Mouse (Mus musculus) neural tube, embryonic 14.5 days (tissue): ENCODE results near the gene Pde2a. TPM values are rescaled to one million over a fixed set of nuclear protein-coding genes. Genes with fewer than 3 reads are reported as not detected.

Experiments
- ATAC-seq: fragments of 200-750 bp; cut with Nextera tagmentation; 2 replicates; pipeline ENCODE4 v1.8.0; 2017; ENCODE audit warnings: low read depth, mild to moderate bottlenecking, moderate TSS enrichment, moderate library complexity
- H3K27ac ChIP-seq: fragments of 300-500 bp; sonication (generic); 2 replicates; pipeline ENCODE4 v1.5.1; 2014; ENCODE audit warnings: low read depth, mild to moderate bottlenecking, control low read depth, low read length, moderate library complexity, mixed read lengths
- H3K27me3 ChIP-seq: fragments of 300-500 bp; sonication (generic); 2 replicates; pipeline ENCODE4 v1.6.1; 2014; ENCODE audit warnings: low read length; ENCODE audit not compliant: control insufficient read depth, insufficient read depth
- H3K36me3 ChIP-seq: fragments of 300-500 bp; sonication (generic); 2 replicates; pipeline ENCODE4 v1.6.1; 2014; ENCODE audit warnings: low read length, mixed read lengths; ENCODE audit not compliant: control insufficient read depth, insufficient read depth
- H3K4me1 ChIP-seq: fragments of 300-500 bp; sonication (generic); 2 replicates; pipeline ENCODE4 v1.6.1; 2014; ENCODE audit warnings: low read length; ENCODE audit not compliant: control insufficient read depth, insufficient read depth
- H3K4me2 ChIP-seq: fragments of 300-500 bp; sonication (generic); 2 replicates; pipeline ENCODE4 v1.6.1; 2014; ENCODE audit warnings: mild to moderate bottlenecking, low read depth, low read length, control low read depth
- H3K4me3 ChIP-seq: fragments of 300-500 bp; sonication (generic); 2 replicates; pipeline ENCODE4 v1.5.1; 2014; ENCODE audit warnings: low read depth, low read length, control low read depth, mixed read lengths
- H3K9ac ChIP-seq: fragments of 300-500 bp; sonication (generic); replicated peaks from 2 replicates; pipeline ENCODE4 v1.6.1; 2014; ENCODE audit warnings: low read depth, mild to moderate bottlenecking, control low read depth, low read length, mixed read lengths
- H3K9me3 ChIP-seq: fragments of 300-500 bp; sonication (generic); 2 replicates; pipeline ENCODE4 v1.6.1; 2016; ENCODE audit warnings: low read length; ENCODE audit not compliant: control insufficient read depth
- WGBS: fragments of 180-500 bp; shearing (Covaris S2); extraction: QIAGEN DNeasy Blood & Tissue Kit; methylation state at CpG from one replicate; pipeline ENCODE4 v1.1.7; 2014; 5-methylcytosine and 5-hydroxymethylcytosine counted together
- polyA plus RNA-seq: library from polyadenylated mRNA; unstranded; fragments of >200 nt; fragmentation: Nextera tagmentation; extraction: Ambion mirVana; gene quantifications from 2 replicates; pipeline ENCODE4 v1.2.1, GENCODE M21; 2014

The Pde2a gene
- polyA plus RNA-seq, 1 experiment from 2014 or later = 13.5 TPM

- WGBS = 64% methylated on average over 6 of the region's 6 CpGs
- no peak for ATAC-seq
Measured at GRCm38 (mm10) chr7:101455141-101455540, 33.6 kb downstream of the Pde2a start.

GRCm38 (mm10) chr7:101456318-101456717 is 34.8 kb downstream of the Pde2a start:
- no peak overlapping the region for H3K4me3 ChIP-seq
- ATAC-seq = no peak
- WGBS = 79% methylated on average over 4 of the region's 4 CpGs
- no peak overlapping the region for H3K4me2 ChIP-seq
- H3K36me3 ChIP-seq = no peaks in the 10 kb centered on the region
- H3K27me3 ChIP-seq = no peaks in the 10 kb centered on the region
- H3K27ac ChIP-seq = no peak overlapping the region
- no peak overlapping the region for H3K9ac ChIP-seq
- H3K4me1 ChIP-seq = 0 out of 2 replicates have a peak, but pooled peaks cover 7% of the 10 kb centered on the region
- H3K9me3 ChIP-seq = no peaks in the 10 kb centered on the region

More at GRCm38 (mm10) chr7:101455141-101455540, 33.6 kb downstream of the Pde2a start:
- Histone ChIP-seq H3K36me3 (no peaks in the 10 kb centered on the region), H3K27me3 (no peaks in the 10 kb centered on the region), H3K4me3 (no peak overlapping the region), H3K9ac (no peak overlapping the region), H3K27ac (no peak overlapping the region), H3K4me2 (no peak overlapping the region), H3K4me1 (0 out of 2 replicates have a peak, but pooled peaks cover 3% of the 10 kb centered on the region), H3K9me3 (no peaks in the 10 kb centered on the region)

GRCm38 (mm10) chr7:101456789-101457188 is 35.3 kb downstream of the Pde2a start:
- H3K9ac ChIP-seq = no peak overlapping the region
- H3K36me3 ChIP-seq = no peaks in the 10 kb centered on the region
- no peak overlapping the region for H3K4me2 ChIP-seq
- H3K4me3 ChIP-seq = no peak overlapping the region
- no peaks in the 10 kb centered on the region for H3K9me3 ChIP-seq
- 31% methylated on average over 5 of the region's 5 CpGs for WGBS
- no peak overlapping the region for H3K27ac ChIP-seq
- ATAC-seq = no peak
- 0 out of 2 replicates have a peak, but pooled peaks cover 7% of the 10 kb centered on the region for H3K4me1 ChIP-seq
- no peaks in the 10 kb centered on the region for H3K27me3 ChIP-seq

- no peak for ATAC-seq
- no peaks in the 10 kb centered on the region for H3K27me3 ChIP-seq
- H3K36me3 ChIP-seq = no peaks in the 10 kb centered on the region
- H3K4me1 ChIP-seq = 0 out of 2 replicates have a peak, but pooled peaks cover 7% of the 10 kb centered on the region
- no peak overlapping the region for H3K4me3 ChIP-seq
- 80% methylated on average over 5 of the region's 5 CpGs for WGBS
- H3K9me3 ChIP-seq = no peaks in the 10 kb centered on the region
- H3K9ac ChIP-seq = no peak overlapping the region
- H3K4me2 ChIP-seq = no peak overlapping the region
- H3K27ac ChIP-seq = no peak overlapping the region
Measured at GRCm38 (mm10) chr7:101457283-101457682, 35.8 kb downstream of the Pde2a start.

GRCm38 (mm10) chr7:101457801-101458200 is 36.3 kb downstream of the Pde2a start:
- no peak for ATAC-seq
- Histone ChIP-seq H3K9ac (no peak overlapping the region), H3K9me3 (no peaks in the 10 kb centered on the region), H3K4me1 (0 out of 2 replicates have a peak, but pooled peaks cover 7% of the 10 kb centered on the region), H3K27me3 (no peaks in the 10 kb centered on the region), H3K27ac (no peak overlapping the region), H3K36me3 (no peaks in the 10 kb centered on the region), H3K4me2 (no peak overlapping the region), H3K4me3 (no peak overlapping the region)
- 64% methylated on average over 8 of the region's 8 CpGs for WGBS

GRCm38 (mm10) chr7:101458278-101458781 is 36.8 kb downstream of the Pde2a start:
- Histone ChIP-seq H3K4me2 (no peak overlapping the region), H3K9ac (no peak overlapping the region), H3K27me3 (no peaks in the 10 kb centered on the region), H3K36me3 (no peaks in the 10 kb centered on the region), H3K4me1 (0 out of 2 replicates have a peak, but pooled peaks cover 7% of the 10 kb centered on the region), H3K9me3 (no peaks in the 10 kb centered on the region), H3K4me3 (no peak overlapping the region), H3K27ac (no peak overlapping the region)
- WGBS = 67% methylated on average over 4 of the region's 4 CpGs
- no peak for ATAC-seq

- H3K4me1 ChIP-seq = 0 out of 2 replicates have a peak, but pooled peaks cover 9% of the 10 kb centered on the region
- H3K36me3 ChIP-seq = no peaks in the 10 kb centered on the region
- H3K27me3 ChIP-seq = no peaks in the 10 kb centered on the region
- H3K4me3 ChIP-seq = no peak overlapping the region
- H3K27ac ChIP-seq = no peak overlapping the region
- no peaks in the 10 kb centered on the region for H3K9me3 ChIP-seq
- 76% methylated on average over 9 of the region's 9 CpGs for WGBS
- H3K4me2 ChIP-seq = no peak overlapping the region
- no peak for ATAC-seq
- no peak overlapping the region for H3K9ac ChIP-seq
Measured at GRCm38 (mm10) chr7:101459305-101459813, 37.9 kb downstream of the Pde2a start.

- no peak for ATAC-seq
- H3K9me3 ChIP-seq = no peaks in the 10 kb centered on the region
- H3K4me1 ChIP-seq = 0 out of 2 replicates have a peak, but pooled peaks cover 7% of the 10 kb centered on the region
- no peaks in the 10 kb centered on the region for H3K27me3 ChIP-seq
- WGBS = 60% methylated on average over 10 of the region's 10 CpGs
- 0 out of 2 replicates have a peak overlapping the region, but pooled peaks have one; percentile 7 for H3K9ac ChIP-seq
- no peak overlapping the region for H3K4me3 ChIP-seq
- no peak overlapping the region for H3K27ac ChIP-seq
- H3K4me2 ChIP-seq = no peak overlapping the region
- no peaks in the 10 kb centered on the region for H3K36me3 ChIP-seq
Measured at GRCm38 (mm10) chr7:101459923-101460607, 38.6 kb downstream of the Pde2a start.

GRCm38 (mm10) chr7:101460608-101460957 is 39.1 kb downstream of the Pde2a start:
- H3K4me3 ChIP-seq = no peak overlapping the region
- 0 out of 2 replicates have a peak, but pooled peaks cover 7% of the 10 kb centered on the region for H3K4me1 ChIP-seq
- no peaks in the 10 kb centered on the region for H3K9me3 ChIP-seq
- 0 out of 2 replicates have a peak overlapping the region, but pooled peaks have one; percentile 7 for H3K9ac ChIP-seq
- WGBS = 20% methylated on average over 10 of the region's 10 CpGs
- no peak overlapping the region for H3K27ac ChIP-seq
- H3K27me3 ChIP-seq = no peaks in the 10 kb centered on the region
- peak; percentile 65; the same call in 1 of the 2 replicates for ATAC-seq
- no peaks in the 10 kb centered on the region for H3K36me3 ChIP-seq
- no peak overlapping the region for H3K4me2 ChIP-seq
